Mouse (Mus musculus) kidney, adult 8-10 months (tissue): ENCODE measurements at regions not wholly inside any gene's neighbourhood (a gene's known extent, or its start where the extent isn't known, plus 50 kb on each side); places are given as distances from the start of the nearest gene placed in this dataset.

Source experiments
- DNase-seq, 2 experiments: peaks; one replicate each; pipeline ENCODE4 v3.0.0; 2022

DNA sequence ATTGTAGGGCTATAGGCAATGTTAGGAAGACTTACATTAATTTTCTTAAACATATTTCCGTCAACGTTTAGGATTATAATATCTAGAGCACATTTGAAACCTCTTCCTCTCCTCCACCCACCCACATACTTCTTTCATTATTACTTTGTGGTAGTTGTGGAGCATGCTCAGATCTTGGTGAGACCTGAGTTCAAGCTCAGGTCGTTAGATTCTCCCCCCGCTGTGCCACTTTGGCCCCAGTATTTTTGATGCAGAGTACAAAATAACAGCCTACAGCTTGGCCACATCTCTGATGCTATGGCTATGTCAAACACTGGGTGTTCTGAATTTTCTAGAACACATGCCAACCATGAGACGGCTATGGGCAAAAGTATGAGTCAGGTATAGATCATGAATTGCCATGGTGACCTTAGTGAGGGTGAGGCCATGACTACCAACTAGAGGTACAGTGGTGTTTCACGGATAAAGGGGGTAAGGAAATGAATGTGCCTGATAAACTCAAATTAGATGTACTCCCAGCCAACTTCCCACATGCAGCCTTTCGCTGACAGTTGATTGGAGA is 68.5 kb upstream of the H2afz start:
- DNase-seq = no peak

- DNase-seq = no peak
Observed at GRCm38 (mm10) chr3:137798769-137799168, 65.5 kb upstream of the H2afz start.

GRCm38 (mm10) chr3:137801402-137802020 is 62.8 kb upstream of the H2afz start:
- DNase-seq = no peak

DNA sequence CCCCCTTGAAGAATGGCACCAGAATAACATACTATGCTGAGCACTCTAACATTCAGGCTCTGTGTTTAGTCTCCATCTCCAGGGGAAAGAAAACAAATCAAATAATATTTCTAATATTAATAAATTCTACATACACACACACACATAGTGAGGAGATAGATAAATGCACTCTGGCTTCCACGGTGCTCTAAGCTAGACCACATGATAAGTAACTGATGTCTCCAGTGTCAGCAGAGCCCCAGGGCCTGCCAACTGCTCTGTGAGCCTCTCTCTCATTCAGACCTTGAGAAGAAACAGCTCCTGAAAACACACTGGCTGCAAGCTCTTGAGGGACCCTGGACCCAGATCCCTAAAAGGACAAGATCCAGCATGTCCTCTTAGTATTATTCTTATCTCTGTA is 56.9 kb upstream of the H2afz start:
- no peak for DNase-seq

GRCm38 (mm10) chr3:137807913-137808684 is 56.2 kb upstream of the H2afz start:
- DNase-seq = peak; percentile 7 to 26

GRCm38 (mm10) chr3:137810123-137810522 is 54.2 kb upstream of the H2afz start:
- no peak for DNase-seq
